Mouse (Mus musculus): ENCODE data around the gene Ptgr1. TPM values are rescaled to one million over a fixed set of nuclear protein-coding genes. Genes with fewer than 3 reads are reported as not detected.

Ptgr1 gene
- polyA plus RNA-seq, 1 experiment from 2014 or later = 3.4 TPM

- Histone ChIP-seq H3K27ac (ENCODE audit: low read length) (no peak overlapping the region), H3K27me3 (replicated peaks; ENCODE audit: control insufficient read depth, insufficient read depth, low read length) (no peaks in the 10 kb centered on the region), H3K4me1 (replicated peaks; ENCODE audit: control insufficient read depth, insufficient read depth, low read length) (no peaks in the 10 kb centered on the region), H3K4me2 (ENCODE audit: low read length) (no peak overlapping the region), H3K9ac (replicated peaks; ENCODE audit: low read depth, low read length) (no peak overlapping the region), H3K9me3 (ENCODE audit: control insufficient read depth, low read length) (no peaks in the 10 kb centered on the region), H3K4me3 (replicated peaks; ENCODE audit: low read length) (no peak overlapping the region), H3K36me3 (ENCODE audit: control insufficient read depth, insufficient read depth) (no peaks in the 10 kb centered on the region)
- ATAC-seq = no peak
- WGBS = 85% methylated on average over 4 of the region's 4 CpGs
Observed at GRCm38 (mm10) chr4:58970678-58971077, 16.2 kb downstream of the Ptgr1 start.

DNA sequence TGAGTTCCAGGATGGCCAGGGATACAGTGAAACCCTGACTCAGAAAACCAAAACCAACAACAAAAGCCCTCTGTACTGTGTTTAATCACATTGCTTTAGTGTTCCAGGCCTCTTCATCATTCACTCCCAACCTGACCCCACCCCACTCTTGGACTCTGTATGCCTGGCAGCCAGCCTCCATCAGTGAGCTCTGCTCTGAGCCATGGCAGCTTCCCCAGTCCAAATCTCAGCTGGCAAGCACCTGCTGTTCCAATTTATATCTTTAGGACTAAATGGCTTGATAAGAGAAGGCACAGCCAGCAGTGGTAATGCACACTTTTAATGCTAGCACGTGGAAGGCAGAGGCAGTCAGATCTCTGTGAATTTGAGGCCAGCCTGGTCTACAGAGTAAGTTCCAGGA, 21.8 kb downstream of the Ptgr1 start:
- H3K4me1 ChIP-seq (replicated peaks; ENCODE audit: control insufficient read depth, insufficient read depth, low read length) = no peaks in the 10 kb centered on the region
- H3K4me3 ChIP-seq (replicated peaks; ENCODE audit: low read length) = no peak overlapping the region
- no peaks in the 10 kb centered on the region for H3K9me3 ChIP-seq (ENCODE audit: control insufficient read depth, low read length)
- H3K4me2 ChIP-seq (ENCODE audit: low read length) = no peak overlapping the region
- 64% methylated on average over 1 of the region's 1 CpGs for WGBS
- no peaks in the 10 kb centered on the region for H3K36me3 ChIP-seq (ENCODE audit: control insufficient read depth, insufficient read depth)
- no peak overlapping the region for H3K27ac ChIP-seq (ENCODE audit: low read length)
- no peak overlapping the region for H3K9ac ChIP-seq (replicated peaks; ENCODE audit: low read depth, low read length)
- no peak for ATAC-seq
- no peaks in the 10 kb centered on the region for H3K27me3 ChIP-seq (replicated peaks; ENCODE audit: control insufficient read depth, insufficient read depth, low read length)

- no peak overlapping the region for H3K4me2 ChIP-seq (ENCODE audit: low read length)
- H3K27me3 ChIP-seq (replicated peaks; ENCODE audit: control insufficient read depth, insufficient read depth, low read length) = no peaks in the 10 kb centered on the region
- H3K36me3 ChIP-seq (ENCODE audit: control insufficient read depth, insufficient read depth) = no peaks in the 10 kb centered on the region
- ATAC-seq = no peak
- H3K27ac ChIP-seq (ENCODE audit: low read length) = no peak overlapping the region
- no peak overlapping the region for H3K9ac ChIP-seq (replicated peaks; ENCODE audit: low read depth, low read length)
- WGBS = 93% methylated on average over 4 of the region's 4 CpGs
- no peaks in the 10 kb centered on the region for H3K4me1 ChIP-seq (replicated peaks; ENCODE audit: control insufficient read depth, insufficient read depth, low read length)
- H3K4me3 ChIP-seq (replicated peaks; ENCODE audit: low read length) = no peak overlapping the region
- no peaks in the 10 kb centered on the region for H3K9me3 ChIP-seq (ENCODE audit: control insufficient read depth, low read length)
Observed at GRCm38 (mm10) chr4:58963271-58963670, 23.6 kb downstream of the Ptgr1 start.

GRCm38 (mm10) chr4:58961719-58962118, 25.2 kb downstream of the Ptgr1 start:
- H3K27me3 ChIP-seq (replicated peaks; ENCODE audit: control insufficient read depth, insufficient read depth, low read length) = no peaks in the 10 kb centered on the region
- H3K9me3 ChIP-seq (ENCODE audit: control insufficient read depth, low read length) = no peaks in the 10 kb centered on the region
- H3K36me3 ChIP-seq (ENCODE audit: control insufficient read depth, insufficient read depth) = 0 out of 2 replicates have a peak, but pooled peaks cover 6% of the 10 kb centered on the region
- H3K4me2 ChIP-seq (ENCODE audit: low read length) = no peak overlapping the region
- no peak overlapping the region for H3K27ac ChIP-seq (ENCODE audit: low read length)
- no peaks in the 10 kb centered on the region for H3K4me1 ChIP-seq (replicated peaks; ENCODE audit: control insufficient read depth, insufficient read depth, low read length)
- no peak overlapping the region for H3K4me3 ChIP-seq (replicated peaks; ENCODE audit: low read length)
- no peak overlapping the region for H3K9ac ChIP-seq (replicated peaks; ENCODE audit: low read depth, low read length)
- WGBS = 96% methylated on average over 15 of the region's 15 CpGs
- ATAC-seq = no peak

- ATAC-seq = no peak
- Histone ChIP-seq H3K4me1 (replicated peaks; ENCODE audit: control insufficient read depth, insufficient read depth, low read length) (no peaks in the 10 kb centered on the region), H3K9ac (replicated peaks; ENCODE audit: low read depth, low read length) (no peak overlapping the region), H3K4me3 (replicated peaks; ENCODE audit: low read length) (no peak overlapping the region), H3K4me2 (ENCODE audit: low read length) (no peak overlapping the region), H3K9me3 (ENCODE audit: control insufficient read depth, low read length) (no peaks in the 10 kb centered on the region), H3K36me3 (ENCODE audit: control insufficient read depth, insufficient read depth) (0 out of 2 replicates have a peak, but pooled peaks cover 6% of the 10 kb centered on the region), H3K27ac (ENCODE audit: low read length) (no peak overlapping the region), H3K27me3 (replicated peaks; ENCODE audit: control insufficient read depth, insufficient read depth, low read length) (no peaks in the 10 kb centered on the region)
- WGBS = 92% methylated on average over 11 of the region's 11 CpGs
Observed at GRCm38 (mm10) chr4:58952630-58953029, 34.3 kb downstream of the Ptgr1 start.

- no peak for ATAC-seq
- no peak overlapping the region for H3K4me3 ChIP-seq (replicated peaks; ENCODE audit: low read length)
- no peaks in the 10 kb centered on the region for H3K9me3 ChIP-seq (ENCODE audit: control insufficient read depth, low read length)
- no peak overlapping the region for H3K4me2 ChIP-seq (ENCODE audit: low read length)
- H3K36me3 ChIP-seq (ENCODE audit: control insufficient read depth, insufficient read depth) = no peaks in the 10 kb centered on the region
- H3K9ac ChIP-seq (replicated peaks; ENCODE audit: low read depth, low read length) = no peak overlapping the region
- H3K27me3 ChIP-seq (replicated peaks; ENCODE audit: control insufficient read depth, insufficient read depth, low read length) = no peaks in the 10 kb centered on the region
- H3K4me1 ChIP-seq (replicated peaks; ENCODE audit: control insufficient read depth, insufficient read depth, low read length) = peaks cover 7% of the 10 kb centered on the region; the same call in 1 of the 2 replicates
- WGBS = 89% methylated on average over 4 of the region's 4 CpGs
- no peak overlapping the region for H3K27ac ChIP-seq (ENCODE audit: low read length)
Observed at GRCm38 (mm10) chr4:58948391-58948790, 38.5 kb downstream of the Ptgr1 start.

DNA sequence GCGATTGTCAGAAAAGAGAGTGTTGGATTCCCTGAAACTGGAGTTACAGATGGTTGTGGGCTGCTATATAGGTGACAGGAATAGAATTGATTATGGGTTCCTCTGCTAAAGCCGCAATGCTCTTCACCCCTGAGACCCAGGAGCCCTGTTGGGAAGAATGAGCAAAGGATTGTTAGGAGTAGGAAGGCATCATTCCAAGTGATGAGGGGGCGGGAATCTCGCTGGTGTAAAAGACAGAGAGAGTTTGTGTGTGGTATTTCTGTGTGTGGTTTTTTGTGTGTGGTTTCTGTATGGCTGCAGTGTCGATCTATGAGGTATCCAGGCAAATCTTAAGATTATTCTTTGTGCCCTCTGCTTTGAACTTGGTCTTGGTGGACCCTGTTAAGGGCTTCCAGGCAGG, 42.2 kb downstream of the Ptgr1 start:
- WGBS = 72% methylated on average over 5 of the region's 5 CpGs

DNA sequence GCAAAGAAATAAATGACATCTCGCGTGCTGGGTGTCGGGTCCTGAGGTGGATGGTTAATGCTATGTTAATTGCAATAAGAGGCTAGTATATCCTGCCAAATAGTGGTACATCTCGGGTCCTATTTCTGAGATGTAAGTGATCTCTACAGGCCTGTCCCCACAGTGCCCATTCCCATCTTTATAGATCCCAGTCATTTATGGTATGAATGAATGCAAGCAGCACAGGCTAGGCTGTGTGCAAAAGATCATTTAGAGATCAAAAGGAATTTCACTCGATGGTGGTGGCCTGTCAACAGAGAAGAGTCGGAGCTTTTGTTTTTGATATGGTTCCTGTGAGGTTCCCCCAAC, 42.7 kb downstream of the Ptgr1 start:
- Histone ChIP-seq H3K27me3 (replicated peaks; ENCODE audit: control insufficient read depth, insufficient read depth, low read length) (no peaks in the 10 kb centered on the region), H3K9ac (replicated peaks; ENCODE audit: low read depth, low read length) (peak overlapping the region; percentile 76), H3K36me3 (ENCODE audit: control insufficient read depth, insufficient read depth) (no peaks in the 10 kb centered on the region), H3K4me3 (replicated peaks; ENCODE audit: low read length) (peak overlapping the region; percentile 65), H3K27ac (ENCODE audit: low read length) (no peak overlapping the region), H3K4me2 (ENCODE audit: low read length) (peak overlapping the region; percentile 73), H3K9me3 (ENCODE audit: control insufficient read depth, low read length) (no peaks in the 10 kb centered on the region), H3K4me1 (replicated peaks; ENCODE audit: control insufficient read depth, insufficient read depth, low read length) (peaks cover 7% of the 10 kb centered on the region; the same call in 1 of the 2 replicates)
- ATAC-seq = peak; percentile 5; the same call in 1 of the 2 replicates
- WGBS = 15% methylated on average over 6 of the region's 6 CpGs

More for the DNA sequence above, 42.2 kb downstream of the Ptgr1 start:
- Histone ChIP-seq H3K36me3 (ENCODE audit: control insufficient read depth, insufficient read depth) (no peaks in the 10 kb centered on the region), H3K4me1 (replicated peaks; ENCODE audit: control insufficient read depth, insufficient read depth, low read length) (peaks cover 7% of the 10 kb centered on the region; the same call in 1 of the 2 replicates), H3K4me3 (replicated peaks; ENCODE audit: low read length) (no peak overlapping the region), H3K27ac (ENCODE audit: low read length) (no peak overlapping the region), H3K9me3 (ENCODE audit: control insufficient read depth, low read length) (no peaks in the 10 kb centered on the region), H3K9ac (replicated peaks; ENCODE audit: low read depth, low read length) (no peak overlapping the region; the same call in 1 of the 2 replicates), H3K27me3 (replicated peaks; ENCODE audit: control insufficient read depth, insufficient read depth, low read length) (no peaks in the 10 kb centered on the region), H3K4me2 (ENCODE audit: low read length) (peak overlapping the region; percentile 73)
- no peak for ATAC-seq

- H3K27ac ChIP-seq (ENCODE audit: low read length) = no peak within 1 kb of the TSS
- H3K27me3 ChIP-seq (replicated peaks; ENCODE audit: control insufficient read depth, insufficient read depth, low read length) = no peaks in the 10 kb centered on the region
- no peaks in the 10 kb centered on the region for H3K36me3 ChIP-seq (ENCODE audit: control insufficient read depth, insufficient read depth)
- peak; percentile 93 for ATAC-seq
- H3K9ac ChIP-seq (replicated peaks; ENCODE audit: low read depth, low read length) = peak within 1 kb of the TSS; percentile 76
- peak within 1 kb of the TSS; percentile 65 for H3K4me3 ChIP-seq (replicated peaks; ENCODE audit: low read length)
- peaks cover 7% of the 10 kb centered on the region; the same call in 1 of the 2 replicates for H3K4me1 ChIP-seq (replicated peaks; ENCODE audit: control insufficient read depth, insufficient read depth, low read length)
- WGBS = under 1% methylated on average over 50 of the region's 50 CpGs
- no peaks in the 10 kb centered on the region for H3K9me3 ChIP-seq (ENCODE audit: control insufficient read depth, low read length)
- H3K4me2 ChIP-seq (ENCODE audit: low read length) = peak within 1 kb of the TSS; percentile 73
Observed at GRCm38 (mm10) chr4:58943420-58944205, 43.3 kb downstream of the Ptgr1 start, which contains the start of gene Zkscan16. TSS of gene Zkscan16 (plus strand) at chr4:58943628.

Data from forebrain, embryonic 16.5 days (tissue).